ENCODE assay signal across 9 mouse cellular contexts in genomic region chr11:43643180-43643591, GRCm38 (mm10). TPM values are rescaled to one million over a fixed set of nuclear protein-coding genes. Genes with fewer than 3 reads are reported as not detected.
DNase-seq lines count a peak whose midpoint lies in the region; ATAC-seq and TF ChIP-seq lines count a peak whose summit lies in the region.
"Had no signal": no experiment of that assay in that cellular context is flagged by ENCODE, and none has a peak within 500 bp of the region (broad histone marks: within the 10 kb centered on the region; RNA-seq: fewer than 3 reads in every experiment).

No protein-coding gene starts in this region.

- 45% methylated on average over 2 of the region's 2 CpGs for WGBS in hindbrain, embryonic 10.5 days

- H3K4me3 ChIP-seq in hindbrain, embryonic 10.5 days = no peak overlapping the region
- H3K4me3 ChIP-seq in layer of hippocampus, adult 2 months = no peak overlapping the region
- H3K4me3 ChIP-seq: liver, embryonic 13.5 days had no signal

- peaks cover 16% of the 10 kb centered on the region for H3K4me1 ChIP-seq in hindbrain, embryonic 10.5 days (replicated peaks)
- H3K4me1 ChIP-seq: liver, embryonic 13.5 days had no signal

- DNase-seq in 3134 (ENCODE audit: extremely low read depth, insufficient read length, low spot score) = peak; percentile 90
- peak; percentile 98 for DNase-seq in adrenal gland, postnatal 25 days
- no peak for DNase-seq in hindbrain, embryonic 10.5 days (ENCODE audit: low spot score)
- peak; percentile 73 to 75 for DNase-seq in layer of hippocampus, adult 2 months (ENCODE audit: low spot score in 2 of 2)
- DNase-seq in right cerebral cortex, postnatal 36 days (ENCODE audit: low spot score in 2 of 2) = peak; percentile 39 to 47
- DNase-seq in natural killer cell, adult 2 months (ENCODE audit: low spot score in 2 of 2) = no peak
- DNase-seq: liver, embryonic 13.5 days had no signal

- H3K27me3 ChIP-seq in hindbrain, embryonic 10.5 days (ENCODE audit: insufficient read depth, poor library complexity, severe bottlenecking) = no peaks in the 10 kb centered on the region
- H3K27me3 ChIP-seq: liver, embryonic 13.5 days had no signal

- H3K9me3 ChIP-seq in hindbrain, embryonic 10.5 days = peaks cover 6% of the 10 kb centered on the region; the same call in 1 of the 2 replicates
- H3K9me3 ChIP-seq: liver, embryonic 13.5 days had no signal

- ATAC-seq in frontal cortex, adult (ENCODE audit: low TSS enrichment) = peak; percentile 55
- ATAC-seq in megakaryocyte progenitor cell, adult 5-6 weeks (replicated peaks; ENCODE audit: poor library complexity) = peak; percentile 85

- H3K27ac ChIP-seq in hindbrain, embryonic 10.5 days = peak overlapping the region; percentile 69
- 0 out of 2 replicates have a peak overlapping the region, but pooled peaks have one; percentile 1 for H3K27ac ChIP-seq in layer of hippocampus, adult 2 months
- H3K27ac ChIP-seq: liver, embryonic 13.5 days had no signal

- no peaks in the 10 kb centered on the region for H3K36me3 ChIP-seq in hindbrain, embryonic 10.5 days
- H3K36me3 ChIP-seq: liver, embryonic 13.5 days had no signal

- TF ChIP-seq CTCF in layer of hippocampus, adult 2 months (conservative IDR thresholded peaks at IDR 0.05) = no peak

RNA-seq across cellular contexts. Expression of gene Pwwp2a, which starts 38.6 kb away (rescaled TPM):
- total RNA-seq in adrenal gland, postnatal 25 days (2021) = 37.7 and 43.2 TPM in 2 replicates
- 27.3 and 34.1 TPM in 2 replicates for polyA plus RNA-seq in hindbrain, embryonic 10.5 days (2016; fragmentation: Nextera tagmentation; extraction: Ambion mirVana)
- 10 to 100 TPM; 72.4 to 77.3 TPM for total RNA-seq in layer of hippocampus, adult 2 months (2021)
- 44.5 and 46.9 TPM in 2 replicates for total RNA-seq in megakaryocyte progenitor cell, adult 5-6 weeks (2015)
- 27.8 and 39.3 TPM in 2 replicates for total RNA-seq in megakaryocyte progenitor cell, adult 5-6 weeks (2017)

RNA-seq across cellular contexts. Expression of gene Fabp6, which starts 41.8 kb away (rescaled TPM):
- total RNA-seq in adrenal gland, postnatal 25 days (2021) = not detected in 2 replicates
- polyA plus RNA-seq in hindbrain, embryonic 10.5 days (2016; fragmentation: Nextera tagmentation; extraction: Ambion mirVana) = not detected in 2 replicates
- total RNA-seq in layer of hippocampus, adult 2 months (2021) = not detected
- total RNA-seq in megakaryocyte progenitor cell, adult 5-6 weeks (2015) = not detected in 2 replicates
- not detected in 2 replicates for total RNA-seq in megakaryocyte progenitor cell, adult 5-6 weeks (2017)
- polyA plus RNA-seq: liver, embryonic 13.5 days had no signal

RNA-seq across cellular contexts. Expression of gene 4933415A04Rik, which starts 56.3 kb away (rescaled TPM):
- 1.0 and 1.1 TPM in 2 replicates for total RNA-seq in adrenal gland, postnatal 25 days (2021)
- polyA plus RNA-seq in hindbrain, embryonic 10.5 days (2016; fragmentation: Nextera tagmentation; extraction: Ambion mirVana) = 10.4 and 12.8 TPM in 2 replicates
- total RNA-seq in layer of hippocampus, adult 2 months (2021) = 1 to 10 TPM; 1.9 to 2.4 TPM
- not detected in 2 replicates for total RNA-seq in megakaryocyte progenitor cell, adult 5-6 weeks (2015)
- not detected in 2 replicates for total RNA-seq in megakaryocyte progenitor cell, adult 5-6 weeks (2017)

Comparison
In these comparisons a context has a peak if more than half of its experiments do, and no peak if none do; other contexts are left out.
1. DNase-seq: peak in 3134 (single experiment), adrenal gland, postnatal 25 days (single experiment), layer of hippocampus, adult 2 months (2 of 2) and right cerebral cortex, postnatal 36 days (2 of 2); none in hindbrain, embryonic 10.5 days (single experiment) and natural killer cell, adult 2 months (0 of 2).